Mouse (Mus musculus) heart, embryonic 16.5 days (tissue): ENCODE results near the gene Med29. TPM values are rescaled to one million over a fixed set of nuclear protein-coding genes. Genes with fewer than 3 reads are reported as not detected.

Source experiments
- ATAC-seq: fragments of 200-750 bp; cut with Nextera tagmentation; replicated peaks from 2 replicates; pipeline ENCODE4 v1.8.0; 2017; ENCODE audit warnings: moderate number of reproducible peaks; ENCODE audit not compliant: insufficient read depth, low FRiP score; ENCODE audit errors: extremely low read depth
- H3K27ac ChIP-seq: fragments of 300-500 bp; sonication (generic); 2 replicates; pipeline ENCODE4 v1.5.1; 2014; ENCODE audit warnings: mild to moderate bottlenecking, low read length, control low read depth, moderate library complexity
- H3K27me3 ChIP-seq: fragments of 300-500 bp; sonication (generic); 2 replicates; pipeline ENCODE4 v1.6.1; 2014; ENCODE audit warnings: low read length, mixed read lengths; ENCODE audit not compliant: control insufficient read depth, insufficient read depth
- H3K36me3 ChIP-seq: fragments of 300-500 bp; sonication (generic); 2 replicates; pipeline ENCODE4 v1.6.1; 2014; ENCODE audit not compliant: control insufficient read depth, insufficient read depth
- H3K4me1 ChIP-seq: fragments of 300-500 bp; sonication (generic); 2 replicates; pipeline ENCODE4 v1.6.1; 2014; ENCODE audit warnings: low read length, mixed read lengths; ENCODE audit not compliant: control insufficient read depth, insufficient read depth
- H3K4me2 ChIP-seq: fragments of 300-500 bp; sonication (generic); 2 replicates; pipeline ENCODE4 v1.6.1; 2014; ENCODE audit warnings: low read depth, mild to moderate bottlenecking, control low read depth, low read length
- H3K4me3 ChIP-seq: fragments of 300-500 bp; sonication (generic); 2 replicates; pipeline ENCODE4 v1.5.1; 2014; ENCODE audit warnings: mild to moderate bottlenecking, control low read depth, low read length
- H3K9ac ChIP-seq: fragments of 300-500 bp; sonication (generic); 2 replicates; pipeline ENCODE4 v1.6.1; 2014; ENCODE audit warnings: low read length, control low read depth
- H3K9me3 ChIP-seq: fragments of 300-500 bp; sonication (generic); replicated peaks from 2 replicates; pipeline ENCODE4 v1.6.1; 2016; ENCODE audit warnings: low read length; ENCODE audit not compliant: control insufficient read depth
- WGBS: fragments of 180-500 bp; shearing (Covaris S2); extraction: QIAGEN DNeasy Blood & Tissue Kit; methylation state at CpG from one replicate; pipeline ENCODE4 v1.1.7; 2014; 5-methylcytosine and 5-hydroxymethylcytosine counted together
- polyA plus RNA-seq: library from polyadenylated mRNA; unstranded; fragments of >200 nt; fragmentation: Nextera tagmentation; extraction: Ambion mirVana; gene quantifications from 2 replicates; pipeline ENCODE4 v1.2.1, GENCODE M21; 2015

The Med29 gene
- polyA plus RNA-seq, 1 experiment from 2014 or later, result 41.3 TPM

GRCm38 (mm10) chr7:28373891-28374495 lies 18.5 kb downstream of the Med29 start:
- WGBS, result 79% methylated on average over 7 of the region's 7 CpGs
- peak overlapping the region; percentile 45 for H3K27ac ChIP-seq
- H3K4me2 ChIP-seq, result no peak overlapping the region
- H3K4me1 ChIP-seq, result peaks cover 42% of the 10 kb centered on the region
- no peak overlapping the region for H3K9ac ChIP-seq
- no peaks in the 10 kb centered on the region for H3K27me3 ChIP-seq
- no peak overlapping the region for H3K4me3 ChIP-seq
- no peaks in the 10 kb centered on the region for H3K9me3 ChIP-seq
- 0 out of 2 replicates have a peak, but pooled peaks cover 7% of the 10 kb centered on the region for H3K36me3 ChIP-seq
- ATAC-seq, result no peak

GRCm38 (mm10) chr7:28373131-28373581 lies 19.4 kb downstream of the Med29 start:
- 0 out of 2 replicates have a peak, but pooled peaks cover 7% of the 10 kb centered on the region for H3K36me3 ChIP-seq
- peak overlapping the region; percentile 91 for H3K27ac ChIP-seq
- peak overlapping the region; percentile 72 for H3K9ac ChIP-seq
- H3K9me3 ChIP-seq, result no peaks in the 10 kb centered on the region
- peak overlapping the region; percentile 91 for H3K4me2 ChIP-seq
- H3K4me1 ChIP-seq, result peaks cover 39% of the 10 kb centered on the region
- under 1% methylated on average over 9 of the region's 9 CpGs for WGBS
- H3K27me3 ChIP-seq, result no peaks in the 10 kb centered on the region
- peak overlapping the region; percentile 82 for H3K4me3 ChIP-seq
- ATAC-seq, result peak; percentile 2; the same call in 1 of the 2 replicates

DNA sequence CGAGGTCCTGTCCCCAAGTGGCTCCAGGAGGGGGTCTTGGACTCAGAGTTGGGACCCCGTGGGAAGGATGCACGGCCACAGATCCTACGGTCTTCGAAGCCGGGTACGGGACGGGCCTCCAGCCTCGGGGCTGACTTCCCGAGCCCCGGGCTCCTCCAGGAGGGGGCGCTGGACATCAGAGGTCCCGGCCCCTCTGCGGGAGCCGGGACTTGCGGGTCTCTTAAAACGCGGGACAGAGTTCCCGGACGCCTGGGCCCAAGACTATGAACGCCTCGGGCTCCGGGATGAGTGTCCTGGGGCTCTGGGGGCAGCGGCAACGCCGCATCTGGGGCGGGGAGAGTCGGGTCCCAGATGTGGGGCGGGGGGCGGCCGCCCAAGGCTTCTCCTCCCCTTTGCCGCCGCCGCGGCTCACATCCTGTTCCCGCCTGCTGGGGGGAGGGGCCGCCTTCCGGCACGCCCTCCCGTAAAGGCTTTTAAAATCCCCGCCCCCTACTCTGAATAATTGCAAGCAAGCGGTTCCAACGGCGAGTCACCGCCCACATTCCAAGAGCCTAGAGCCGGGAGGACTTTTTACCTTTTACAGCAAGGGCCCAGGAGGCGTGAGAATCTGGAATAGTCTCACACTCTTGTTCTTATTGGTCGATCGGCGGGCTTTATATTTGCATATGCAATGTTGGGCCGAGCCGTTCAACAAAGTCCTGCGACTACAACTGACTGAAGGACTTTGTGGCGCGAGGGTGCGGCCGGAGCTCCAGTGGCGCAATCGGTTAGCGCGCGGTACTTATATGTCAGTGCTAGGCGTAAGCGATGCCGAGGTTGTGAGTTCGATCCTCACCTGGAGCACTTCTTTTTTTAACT lies 20.0 kb downstream of the Med29 start, which contains the start of gene Plekhg2:
Plekhg2 (minus strand) TSS at position 349 of the 858 bp plus-strand sequence.
- WGBS, result under 1% methylated on average over 58 of the region's 66 CpGs
- peaks cover 32% of the 10 kb centered on the region for H3K4me1 ChIP-seq

DNA sequence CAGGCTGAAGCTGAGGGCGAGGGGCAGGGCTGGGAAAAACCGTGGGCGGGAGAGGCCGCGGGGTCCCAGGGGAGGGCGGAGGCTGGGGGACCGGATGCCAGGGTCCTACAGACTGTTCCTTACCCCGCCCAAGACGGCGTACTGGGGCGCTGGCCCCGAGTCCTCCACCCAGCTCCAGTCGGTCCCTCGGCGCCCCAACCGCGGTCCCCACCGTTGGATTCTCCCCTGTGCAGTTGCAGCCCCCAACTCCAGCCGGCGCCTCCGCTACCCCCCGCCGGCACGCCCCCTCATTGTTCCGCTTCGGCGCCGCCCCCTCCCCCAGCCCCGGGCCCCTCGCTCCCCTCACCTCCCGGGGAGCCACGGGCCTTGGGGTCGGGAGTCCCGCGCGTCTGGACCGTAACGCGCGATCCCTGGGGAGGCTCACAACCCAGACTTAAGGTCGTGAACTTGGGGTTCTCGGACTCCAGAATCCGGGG lies 21.0 kb downstream of the Med29 start:
- Histone ChIP-seq H3K9ac (peak overlapping the region; percentile 89), H3K4me1 (peaks cover 25% of the 10 kb centered on the region), H3K36me3 (peaks cover 12% of the 10 kb centered on the region; the same call in 1 of the 2 replicates), H3K27ac (peak overlapping the region; percentile 96), H3K4me2 (peak overlapping the region; percentile 91), H3K27me3 (no peaks in the 10 kb centered on the region), H3K9me3 (no peaks in the 10 kb centered on the region), H3K4me3 (peak overlapping the region; percentile 82)
- WGBS, result under 1% methylated on average over 40 of the region's 43 CpGs
- ATAC-seq, result no peak

More for the DNA sequence above, 20.0 kb downstream of the Med29 start, which contains the start of gene Plekhg2:
- Histone ChIP-seq H3K27ac (peak within 1 kb of the TSS; percentile 96), H3K27me3 (no peaks in the 10 kb centered on the region), H3K4me3 (peak within 1 kb of the TSS; percentile 82), H3K36me3 (peaks cover 9% of the 10 kb centered on the region; the same call in 1 of the 2 replicates), H3K9me3 (no peaks in the 10 kb centered on the region), H3K4me2 (peak within 1 kb of the TSS; percentile 91), H3K9ac (peak within 1 kb of the TSS; percentile 89)
- peak; percentile 89 for ATAC-seq

- H3K9me3 ChIP-seq, result no peaks in the 10 kb centered on the region
- 6% methylated on average over 11 of the region's 11 CpGs for whole genome bisulfite sequencing
- H3K4me2 ChIP-seq, result peak overlapping the region; percentile 91
- H3K27me3 ChIP-seq, result no peaks in the 10 kb centered on the region
- H3K27ac ChIP-seq, result peak overlapping the region; percentile 96
- peaks cover 20% of the 10 kb centered on the region for H3K4me1 ChIP-seq
- peak overlapping the region; percentile 82 for H3K4me3 ChIP-seq
- ATAC-seq, result no peak
- peak overlapping the region; percentile 89 for H3K9ac ChIP-seq
- H3K36me3 ChIP-seq, result peaks cover 15% of the 10 kb centered on the region; the same call in 1 of the 2 replicates
These were observed 21.5 kb downstream of the Med29 start for GRCm38 (mm10) chr7:28370977-28371513.

- 88% methylated on average over 14 of the region's 14 CpGs for WGBS
- Histone ChIP-seq H3K4me2 (peak overlapping the region; percentile 91), H3K4me3 (peak overlapping the region; percentile 82), H3K27me3 (no peaks in the 10 kb centered on the region), H3K27ac (no peak overlapping the region), H3K36me3 (peaks cover 18% of the 10 kb centered on the region; the same call in 1 of the 2 replicates), H3K9me3 (no peaks in the 10 kb centered on the region), H3K4me1 (peaks cover 16% of the 10 kb centered on the region), H3K9ac (peak overlapping the region; percentile 89)
- no peak for ATAC-seq
These were observed 22.5 kb downstream of the Med29 start for GRCm38 (mm10) chr7:28370051-28370450.

DNA sequence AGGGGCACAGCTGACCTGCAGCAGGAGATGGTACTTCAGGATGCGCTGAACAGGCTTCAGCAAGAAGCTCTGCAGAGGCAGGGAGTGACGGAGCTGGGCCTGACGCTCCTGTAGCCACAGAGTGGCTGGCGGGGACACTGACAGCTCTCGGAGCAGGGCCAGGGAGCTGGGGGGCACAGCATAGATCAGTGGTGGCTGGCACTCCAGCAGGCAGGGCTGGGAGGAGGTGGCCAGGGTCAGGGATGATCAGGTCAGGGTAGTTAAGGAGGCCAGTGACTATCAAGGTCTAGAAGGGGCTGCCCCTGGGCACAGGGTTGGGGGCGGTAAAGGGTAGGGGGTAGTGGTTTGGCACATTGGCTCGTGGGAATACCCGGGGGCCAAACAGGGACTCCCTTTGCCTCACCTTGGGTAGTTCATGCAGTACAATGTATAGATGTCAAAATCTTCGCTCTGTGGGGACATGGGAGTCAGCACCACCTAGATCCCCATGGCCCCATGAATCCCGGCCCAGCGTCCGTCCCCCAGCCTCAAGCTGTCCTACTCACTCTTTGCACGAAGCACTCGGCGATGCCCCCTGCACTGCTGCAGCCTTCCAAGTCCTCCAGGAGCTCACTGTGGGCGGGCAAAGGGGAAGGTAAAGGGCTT lies 24.1 kb downstream of the Med29 start:
- no peaks in the 10 kb centered on the region for H3K9me3 ChIP-seq
- WGBS, result 92% methylated on average over 16 of the region's 16 CpGs

DNA sequence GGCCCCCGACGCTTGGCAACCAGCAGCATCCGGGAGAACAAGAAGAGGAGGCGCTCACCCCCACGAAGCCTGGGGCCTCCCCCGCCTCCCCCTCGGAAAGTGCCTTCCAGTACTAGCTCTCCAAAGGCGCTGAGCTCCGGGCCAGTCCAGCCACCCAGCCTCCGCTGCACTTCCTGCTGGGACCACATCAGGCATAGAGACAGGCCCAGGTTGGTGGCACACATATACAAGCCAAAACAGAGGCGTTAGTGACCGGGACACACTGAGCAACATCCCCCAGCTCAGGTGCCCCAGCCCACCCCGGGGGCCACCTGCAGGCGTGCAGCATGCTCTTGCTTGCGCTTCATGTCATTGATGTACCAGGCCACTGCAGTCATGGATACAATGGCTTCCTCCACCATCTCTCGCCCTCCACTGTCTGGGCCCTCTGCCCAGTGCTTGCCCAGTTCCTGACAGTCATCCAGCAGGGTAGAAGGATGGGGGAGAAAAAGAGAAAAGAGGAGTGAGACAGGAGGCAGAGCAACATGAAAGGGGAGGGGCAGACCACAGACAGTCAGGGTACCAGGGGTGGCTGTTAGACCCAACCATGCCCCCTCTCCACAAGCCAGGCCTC lies 24.7 kb downstream of the Med29 start:
- Histone ChIP-seq H3K4me1 (peaks cover 14% of the 10 kb centered on the region), H3K27me3 (no peaks in the 10 kb centered on the region), H3K27ac (no peak overlapping the region), H3K9me3 (no peaks in the 10 kb centered on the region), H3K4me2 (no peak overlapping the region), H3K4me3 (no peak overlapping the region), H3K9ac (no peak overlapping the region), H3K36me3 (peaks cover 29% of the 10 kb centered on the region; the same call in 1 of the 2 replicates)
- 93% methylated on average over 16 of the region's 16 CpGs for WGBS
- ATAC-seq, result no peak

More for the DNA sequence above, 24.1 kb downstream of the Med29 start:
- Histone ChIP-seq H3K27ac (no peak overlapping the region), H3K4me3 (no peak overlapping the region), H3K36me3 (peaks cover 28% of the 10 kb centered on the region; the same call in 1 of the 2 replicates), H3K4me2 (no peak overlapping the region), H3K4me1 (peaks cover 14% of the 10 kb centered on the region), H3K9ac (no peak overlapping the region), H3K27me3 (no peaks in the 10 kb centered on the region)
- no peak for ATAC-seq
